Comparison of ENCODE assay signal across 24 mouse cellular contexts in the genomic region with DNA sequence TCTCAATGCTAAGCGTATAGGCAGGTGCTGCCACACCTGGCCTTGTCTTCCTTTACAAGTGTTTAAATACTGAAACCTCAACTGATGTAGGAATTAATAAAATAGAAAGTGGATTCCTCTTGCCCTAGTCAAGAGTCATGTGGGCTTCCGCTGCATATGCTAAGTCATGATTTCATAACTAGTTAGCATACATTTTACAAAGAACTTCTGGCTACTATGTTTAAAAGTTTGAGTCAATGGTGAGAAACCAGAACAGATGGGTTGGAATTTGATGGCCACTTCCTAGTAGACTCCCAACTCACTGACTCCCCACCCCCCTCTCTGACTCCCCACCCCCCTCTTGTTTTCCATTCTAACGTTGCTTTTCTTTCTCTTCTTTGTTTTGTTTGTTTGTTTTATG. TPM values are rescaled to one million over a fixed set of nuclear protein-coding genes. Genes with fewer than 3 reads are reported as not detected.
A peak's percentile ranks its signal among the peaks of the same experiment; 100 is the strongest.
DNase-seq lines count a peak whose midpoint lies in the region; ATAC-seq and TF ChIP-seq lines count a peak whose summit lies in the region.
"Had no signal": no experiment of that assay in that cellular context is flagged by ENCODE, and none has a peak within 500 bp of the region (broad histone marks: within the 10 kb centered on the region; RNA-seq: fewer than 3 reads in every experiment).

No protein-coding gene starts in this region.

- no peak overlapping the region for H3K4me3 ChIP-seq in heart, adult 2 months
- H3K4me3 ChIP-seq in intestine, embryonic 14.5 days (ENCODE audit: low read depth, low read length), result no peak overlapping the region
- H3K4me3 ChIP-seq in intestine, embryonic 16.5 days (ENCODE audit: low read length), result no peak overlapping the region
- H3K4me3 ChIP-seq in lung, postnatal 0 days (ENCODE audit: low read depth, low read length), result no peak overlapping the region

- H3K27me3 ChIP-seq in heart, adult 2 months (ENCODE audit: control insufficient read depth, insufficient read depth, low read length), result no peaks in the 10 kb centered on the region
- H3K27me3 ChIP-seq in intestine, embryonic 14.5 days (replicated peaks; ENCODE audit: control insufficient read depth, insufficient read depth, low read length), result no peaks in the 10 kb centered on the region
- H3K27me3 ChIP-seq in intestine, embryonic 16.5 days (replicated peaks; ENCODE audit: control insufficient read depth, insufficient read depth, low read length), result no peaks in the 10 kb centered on the region
- no peaks in the 10 kb centered on the region for H3K27me3 ChIP-seq in lung, postnatal 0 days (replicated peaks; ENCODE audit: insufficient read depth, low read length)
- H3K27me3 ChIP-seq: CH12.LX, Patski had no signal

- DNase-seq in heart, adult 11 months, result peak; percentile 48
- DNase-seq in heart, adult 2 months, result no peak
- peak; percentile 27 for DNase-seq in intestine, embryonic 14.5 days (ENCODE audit: low spot score)
- peak; percentile 36 for DNase-seq in lung, postnatal 0 days (ENCODE audit: low spot score)
- DNase-seq in lung, adult 18-20 months, result no peak
- peak; percentile 50 for DNase-seq in brain, adult 2 months (ENCODE audit: low read depth, low spot score)
- DNase-seq in layer of hippocampus, postnatal 25 days (ENCODE audit: extremely low spot score in 1 of 2, low spot score in 1 of 2), result no peak
- DNase-seq: adrenal gland, adult 2 months; adrenal gland, adult 8-10 months; adrenal gland, postnatal 10 days; adrenal gland, postnatal 14 days; adrenal gland, postnatal 25 days; adrenal gland, postnatal 36 days; B cell, adult 2 months; cerebellum, adult 11 months; cerebellum, adult 11-12 months; cerebellum, adult 18-20 months had no signal

- no peak overlapping the region for H3K9ac ChIP-seq in heart, adult 2 months (ENCODE audit: low read depth, low read length)
- H3K9ac ChIP-seq in intestine, embryonic 14.5 days (ENCODE audit: low read length), result no peak overlapping the region
- no peak overlapping the region for H3K9ac ChIP-seq in intestine, embryonic 16.5 days (ENCODE audit: low read depth, low read length)
- no peak overlapping the region for H3K9ac ChIP-seq in lung, postnatal 0 days (replicated peaks; ENCODE audit: low read depth)

- intact Hi-C loops in heart, adult 2 months (cut with DNase I), result no loop called here

- no peak for TF ChIP-seq CTCF in heart, adult 2 months (IDR thresholded peaks at IDR 0.05)
- no peak for TF ChIP-seq CTCF in lung, postnatal 0 days (IDR thresholded peaks at IDR 0.05)

- TF ChIP-seq POLR2A in heart, adult 2 months (IDR thresholded peaks at IDR 0.05; ENCODE audit: insufficient read depth, low read depth, low read length), result no peak

- no peaks in the 10 kb centered on the region for H3K36me3 ChIP-seq in heart, adult 2 months (ENCODE audit: control insufficient read depth, insufficient read depth, low read length)
- no peaks in the 10 kb centered on the region for H3K36me3 ChIP-seq in intestine, embryonic 14.5 days (ENCODE audit: control insufficient read depth, insufficient read depth, low read length)
- H3K36me3 ChIP-seq in intestine, embryonic 16.5 days (ENCODE audit: control insufficient read depth, insufficient read depth, low read length), result no peaks in the 10 kb centered on the region
- H3K36me3 ChIP-seq in lung, postnatal 0 days (ENCODE audit: insufficient read depth, low read length), result no peaks in the 10 kb centered on the region
- H3K36me3 ChIP-seq: G1E had no signal

- H3K79me2 ChIP-seq in heart, adult 2 months (replicated peaks; ENCODE audit: control insufficient read depth, insufficient read depth, low read length), result no peaks in the 10 kb centered on the region

- H3K4me1 ChIP-seq in heart, adult 2 months (ENCODE audit: control insufficient read depth, insufficient read depth, low read length), result no peaks in the 10 kb centered on the region
- H3K4me1 ChIP-seq in intestine, embryonic 14.5 days (replicated peaks; ENCODE audit: control insufficient read depth, insufficient read depth, low read length), result no peaks in the 10 kb centered on the region
- 0 out of 2 replicates have a peak, but pooled peaks cover 3% of the 10 kb centered on the region for H3K4me1 ChIP-seq in intestine, embryonic 16.5 days (ENCODE audit: control insufficient read depth, insufficient read depth, low read length)
- H3K4me1 ChIP-seq in lung, postnatal 0 days (ENCODE audit: insufficient read depth, low read depth, low read length), result no peaks in the 10 kb centered on the region

- H3K4me2 ChIP-seq in intestine, embryonic 14.5 days (ENCODE audit: low read length), result no peak overlapping the region
- H3K4me2 ChIP-seq in intestine, embryonic 16.5 days (ENCODE audit: low read depth, low read length), result no peak overlapping the region
- no peak overlapping the region for H3K4me2 ChIP-seq in lung, postnatal 0 days (replicated peaks; ENCODE audit: low read depth, low read length)

- ATAC-seq in intestine, embryonic 14.5 days (replicated peaks; ENCODE audit: low FRiP score, low TSS enrichment, low read depth), result no peak
- no peak for ATAC-seq in intestine, embryonic 16.5 days
- peak; percentile 49; the same call in 1 of the 2 replicates for ATAC-seq in lung, postnatal 0 days
- ATAC-seq: activated CD4-positive, CD25-positive, alpha-beta regulatory T cell, adult 4 months; CD4-positive, CD25-positive, alpha-beta regulatory T cell, adult 4 months; Patski had no signal

- H3K9me3 ChIP-seq in intestine, embryonic 14.5 days (ENCODE audit: control insufficient read depth, low read length), result no peaks in the 10 kb centered on the region
- no peaks in the 10 kb centered on the region for H3K9me3 ChIP-seq in intestine, embryonic 16.5 days (ENCODE audit: control insufficient read depth, low read length)
- H3K9me3 ChIP-seq in lung, postnatal 0 days (ENCODE audit: low read length), result no peaks in the 10 kb centered on the region
- H3K9me3 ChIP-seq: G1E had no signal

- H3K27ac ChIP-seq in heart, adult 2 months, result no peak overlapping the region
- H3K27ac ChIP-seq in intestine, embryonic 14.5 days (ENCODE audit: low read depth), result no peak overlapping the region
- H3K27ac ChIP-seq in intestine, embryonic 16.5 days (ENCODE audit: low read length), result no peak overlapping the region
- H3K27ac ChIP-seq in lung, postnatal 0 days (ENCODE audit: low read length), result no peak overlapping the region

- 68% methylated on average over 3 of the region's 3 CpGs for WGBS in heart, adult 2 months
- whole genome bisulfite sequencing in intestine, embryonic 14.5 days, result 79% methylated on average over 3 of the region's 3 CpGs
- 74% methylated on average over 3 of the region's 3 CpGs for WGBS in intestine, embryonic 16.5 days
- WGBS in lung, postnatal 0 days, result 53% methylated on average over 3 of the region's 3 CpGs

- no peak for TF ChIP-seq EP300 in heart, adult 2 months (IDR thresholded peaks at IDR 0.05; ENCODE audit: insufficient read depth, low read depth, low read length)
- no peak for TF ChIP-seq EP300 in lung, postnatal 0 days (IDR thresholded peaks at IDR 0.05)

RNA-seq across cellular contexts. Expression of a gene that starts 19.4 kb away (rescaled TPM):
- total RNA-seq in heart, adult 2 months (2021), result not detected
- polyA plus RNA-seq in heart, adult 2 months (2012; rRNA removed), result 0.08 and 0.38 TPM in 2 replicates
- polyA plus RNA-seq in intestine, embryonic 14.5 days (2014; fragmentation: Nextera tagmentation; extraction: Ambion mirVana), result 0.11 and 0.24 TPM in 2 replicates
- 1.2 TPM in 2 replicates for polyA plus RNA-seq in intestine, embryonic 16.5 days (2015; fragmentation: Nextera tagmentation; extraction: Ambion mirVana)
- 0.20 and 0.48 TPM in 2 replicates for polyA plus RNA-seq in lung, postnatal 0 days (2015; fragmentation: Nextera tagmentation; extraction: Ambion mirVana)
- not detected for total RNA-seq in layer of hippocampus, postnatal 25 days (2021)
- total RNA-seq: adrenal gland, postnatal 25 days; CH12.LX; G1E; MEL had no signal
- polyA plus RNA-seq: activated CD4-positive, CD25-positive, alpha-beta regulatory T cell, adult 4 months; adrenal gland, adult 2 months; G1E had no signal

RNA-seq across cellular contexts. Expression of a gene that starts 54.9 kb away (rescaled TPM):
- 100 to 1,000 TPM; 188 to 216 TPM for total RNA-seq in heart, adult 2 months (2021)
- 162 and 185 TPM in 2 replicates for polyA plus RNA-seq in heart, adult 2 months (2012; rRNA removed)
- 58.1 and 67.1 TPM in 2 replicates for polyA plus RNA-seq in intestine, embryonic 14.5 days (2014; fragmentation: Nextera tagmentation; extraction: Ambion mirVana)
- polyA plus RNA-seq in intestine, embryonic 16.5 days (2015; fragmentation: Nextera tagmentation; extraction: Ambion mirVana), result 58.1 and 60.9 TPM in 2 replicates
- 70.3 and 74.1 TPM in 2 replicates for polyA plus RNA-seq in lung, postnatal 0 days (2015; fragmentation: Nextera tagmentation; extraction: Ambion mirVana)
- total RNA-seq in layer of hippocampus, postnatal 25 days (2021), result 10 to 100 TPM; 77.3 to 82.8 TPM

RNA-seq across cellular contexts. Expression of a gene that starts 59.6 kb away (rescaled TPM):
- 1 to 10 TPM; 6.7 to 6.8 TPM for total RNA-seq in heart, adult 2 months (2021)
- polyA plus RNA-seq in heart, adult 2 months (2012; rRNA removed), result 3.0 and 6.1 TPM in 2 replicates
- 28.1 and 32.8 TPM in 2 replicates for polyA plus RNA-seq in intestine, embryonic 14.5 days (2014; fragmentation: Nextera tagmentation; extraction: Ambion mirVana)
- 30.2 and 31.0 TPM in 2 replicates for polyA plus RNA-seq in intestine, embryonic 16.5 days (2015; fragmentation: Nextera tagmentation; extraction: Ambion mirVana)
- polyA plus RNA-seq in lung, postnatal 0 days (2015; fragmentation: Nextera tagmentation; extraction: Ambion mirVana), result 11.3 and 12.0 TPM in 2 replicates
- total RNA-seq in layer of hippocampus, postnatal 25 days (2021), result 1 to 10 TPM; 8.1 to 8.7 TPM

RNA-seq across cellular contexts. Expression of a gene that starts 59.7 kb away (rescaled TPM):
- 1 to 10 TPM; 6.4 to 6.6 TPM for total RNA-seq in heart, adult 2 months (2021)
- polyA plus RNA-seq in heart, adult 2 months (2012; rRNA removed), result 3.3 and 6.3 TPM in 2 replicates
- polyA plus RNA-seq in intestine, embryonic 14.5 days (2014; fragmentation: Nextera tagmentation; extraction: Ambion mirVana), result 24.6 and 28.3 TPM in 2 replicates
- polyA plus RNA-seq in intestine, embryonic 16.5 days (2015; fragmentation: Nextera tagmentation; extraction: Ambion mirVana), result 16.4 and 17.3 TPM in 2 replicates
- polyA plus RNA-seq in lung, postnatal 0 days (2015; fragmentation: Nextera tagmentation; extraction: Ambion mirVana), result 9.5 and 10.4 TPM in 2 replicates
- 10 to 100 TPM; 17.2 to 18.8 TPM for total RNA-seq in layer of hippocampus, postnatal 25 days (2021)

Comparison
In these comparisons a context has a peak if more than half of its experiments do, and no peak if none do; other contexts are left out.
1. DNase-seq: peak in heart, adult 11 months (single experiment), intestine, embryonic 14.5 days (single experiment), lung, postnatal 0 days (single experiment) and brain, adult 2 months (single experiment); none in heart, adult 2 months (0 of 2), lung, adult 18-20 months (0 of 2) and layer of hippocampus, postnatal 25 days (0 of 2).